Mouse (Mus musculus) embryonic facial prominence, embryonic 11.5 days (tissue): ENCODE results near the gene Atg4d. TPM values are rescaled to one million over a fixed set of nuclear protein-coding genes. Genes with fewer than 3 reads are reported as not detected.
"Not testable (repeated sequence)": the region's sequence is repeated elsewhere in the genome, so short reads cannot be mapped to it uniquely, and the experiment has no call there.

Source experiments
- ATAC-seq: fragments of 200-750 bp; cut with Nextera tagmentation; replicated peaks from 2 replicates; pipeline ENCODE4 v1.8.0; 2017; ENCODE audit warnings: low read depth; ENCODE audit not compliant: insufficient number of reproducible peaks, low FRiP score, low TSS enrichment
- DNase-seq: peaks from one replicate; pipeline ENCODE4 v3.0.0-alpha.2; 2015; ENCODE audit warnings: low spot score
- H3K27ac ChIP-seq: fragments of 300-500 bp; sonication (generic); replicated peaks from 2 replicates; pipeline ENCODE4 v1.5.1; 2014; ENCODE audit warnings: mild to moderate bottlenecking, low read depth, low read length, control low read depth
- H3K27me3 ChIP-seq: fragments of 300-500 bp; sonication (generic); 2 replicates; pipeline ENCODE4 v1.6.1; 2014; ENCODE audit warnings: mild to moderate bottlenecking, low read length, moderate library complexity, mixed read lengths; ENCODE audit not compliant: control insufficient read depth, insufficient read depth
- H3K36me3 ChIP-seq: fragments of 300-500 bp; sonication (generic); replicated peaks from 2 replicates; pipeline ENCODE4 v1.6.1; 2014; ENCODE audit warnings: low read depth, mild to moderate bottlenecking, low read length, moderate library complexity, mixed read lengths; ENCODE audit not compliant: control insufficient read depth, insufficient read depth
- H3K4me1 ChIP-seq: fragments of 300-500 bp; sonication (generic); 2 replicates; pipeline ENCODE4 v1.6.1; 2014; ENCODE audit warnings: low read length, mixed read lengths; ENCODE audit not compliant: control insufficient read depth, insufficient read depth
- H3K4me2 ChIP-seq: fragments of 300-500 bp; sonication (generic); 2 replicates; pipeline ENCODE4 v1.6.1; 2014; ENCODE audit warnings: low read depth, mild to moderate bottlenecking, control low read depth, low read length, moderate library complexity
- H3K4me3 ChIP-seq: fragments of 300-500 bp; sonication (generic); 2 replicates; pipeline ENCODE4 v1.5.1; 2014; ENCODE audit warnings: low read depth, low read length, control low read depth
- H3K9ac ChIP-seq: fragments of 300-500 bp; sonication (generic); replicated peaks from 2 replicates; pipeline ENCODE4 v1.6.1; 2014; ENCODE audit warnings: mild to moderate bottlenecking, control low read depth, low read length
- H3K9me3 ChIP-seq: fragments of 300-500 bp; sonication (generic); replicated peaks from 2 replicates; pipeline ENCODE4 v1.6.1; 2016; ENCODE audit warnings: mild to moderate bottlenecking, low read length, inconsistent platforms, mixed read lengths; ENCODE audit not compliant: control insufficient read depth
- WGBS: fragments of 180-500 bp; shearing (Covaris S2); extraction: QIAGEN DNeasy Blood & Tissue Kit; methylation state at CpG from one replicate; pipeline ENCODE4 v1.1.7; 2014; 5-methylcytosine and 5-hydroxymethylcytosine counted together
- polyA plus RNA-seq: library from polyadenylated mRNA; unstranded; fragments of >200 nt; fragmentation: Nextera tagmentation; extraction: Ambion mirVana; gene quantifications from 2 replicates; pipeline ENCODE4 v1.2.1, GENCODE M21; 2014

Atg4d gene
- polyA plus RNA-seq, 1 experiment from 2014 or later = 28.5 TPM

DNA sequence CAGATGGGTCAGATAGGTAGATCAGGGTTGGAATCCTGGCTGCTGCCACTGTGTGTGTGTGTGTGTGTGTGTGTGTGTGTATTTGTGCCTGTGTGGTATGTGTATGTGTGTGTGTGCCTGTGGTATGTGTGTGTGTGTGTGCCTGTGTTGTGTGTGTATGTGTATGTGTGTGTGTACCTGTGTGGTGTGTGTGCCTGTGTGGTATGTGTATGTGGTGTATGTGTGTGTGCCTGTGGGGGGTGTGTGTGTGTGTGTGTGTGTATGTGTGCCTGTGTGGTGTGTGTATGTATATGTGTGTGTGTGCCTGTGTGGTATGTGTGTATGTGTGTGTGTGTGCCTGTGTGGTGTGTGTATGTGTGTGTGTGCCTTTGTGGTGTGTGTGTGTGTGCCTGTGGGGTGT is 10.4 kb upstream of the Atg4d start:
- Histone ChIP-seq H3K4me2 (no peak overlapping the region), H3K9me3 (no peaks in the 10 kb centered on the region), H3K4me3 (no peak overlapping the region), H3K9ac (no peak overlapping the region), H3K27ac (no peak overlapping the region), H3K36me3 (no peaks in the 10 kb centered on the region), H3K27me3 (peaks cover 10% of the 10 kb centered on the region), H3K4me1 (no peaks in the 10 kb centered on the region)
- ATAC-seq = no peak
- DNase-seq = no peak

DNA sequence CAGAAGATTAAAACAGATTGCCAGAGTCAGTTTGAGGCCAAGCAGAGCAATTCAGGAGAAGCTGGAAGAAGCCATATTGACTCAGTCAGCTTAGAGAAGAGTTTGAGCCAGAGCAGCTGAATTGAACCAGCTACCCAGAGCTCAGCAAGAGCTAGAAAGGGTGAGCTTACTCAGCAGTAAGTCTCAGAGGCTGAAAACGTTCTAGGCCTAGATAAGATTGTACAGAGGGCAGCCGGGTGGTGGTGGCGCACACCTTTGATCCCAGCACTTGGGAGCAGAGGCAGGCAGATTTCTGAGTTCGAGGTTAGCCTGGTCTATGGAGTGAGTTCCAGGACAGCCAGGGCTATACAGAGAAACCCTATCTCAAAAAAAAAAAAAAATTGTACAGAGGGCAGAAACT is 8.7 kb upstream of the Atg4d start:
- DNase-seq, H3K9me3 ChIP-seq, H3K27me3 ChIP-seq, H3K4me1 ChIP-seq, ATAC-seq, H3K4me3 ChIP-seq, H3K27ac ChIP-seq, H3K36me3 ChIP-seq, H3K4me2 ChIP-seq, H3K9ac ChIP-seq: not testable (repeated sequence)
- 76% methylated on average over 4 of the region's 4 CpGs for WGBS

DNA sequence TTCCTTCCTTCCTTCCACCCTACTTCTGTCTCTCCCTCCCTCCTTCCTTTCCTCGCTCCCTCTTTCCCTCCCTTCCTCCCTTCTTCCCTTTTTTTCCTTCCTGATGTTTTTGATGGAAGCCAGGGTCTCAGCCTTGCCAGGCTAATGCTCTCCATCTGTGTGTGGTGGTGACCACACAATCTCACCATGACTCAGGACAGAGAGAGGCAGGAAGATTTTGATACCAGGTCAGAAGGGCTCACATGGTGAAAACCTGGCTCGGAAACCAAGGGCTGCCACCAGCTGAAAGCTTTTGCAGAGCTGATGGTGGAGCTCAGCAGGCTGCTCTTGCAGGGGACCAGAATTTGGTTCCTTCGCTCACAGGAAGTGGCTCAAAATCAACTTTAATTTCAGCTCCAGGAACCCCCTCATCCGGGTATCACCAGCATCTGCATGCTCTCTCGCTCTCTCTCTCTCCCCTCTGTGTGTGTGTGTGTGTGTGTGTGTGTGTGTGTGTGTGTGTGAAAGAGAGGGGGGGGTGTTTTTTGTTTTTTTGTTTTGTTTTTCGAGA is 4.5 kb upstream of the Atg4d start:
- Histone ChIP-seq H3K27ac (no peak overlapping the region), H3K4me2 (no peak overlapping the region), H3K27me3 (no peaks in the 10 kb centered on the region), H3K4me3 (no peak overlapping the region), H3K9me3 (no peaks in the 10 kb centered on the region), H3K9ac (no peak overlapping the region), H3K36me3 (no peaks in the 10 kb centered on the region), H3K4me1 (no peaks in the 10 kb centered on the region; the same call in 1 of the 2 replicates)
- 69% methylated on average over 6 of the region's 6 CpGs for WGBS
- DNase-seq (no peak), ATAC-seq (no peak)

DNA sequence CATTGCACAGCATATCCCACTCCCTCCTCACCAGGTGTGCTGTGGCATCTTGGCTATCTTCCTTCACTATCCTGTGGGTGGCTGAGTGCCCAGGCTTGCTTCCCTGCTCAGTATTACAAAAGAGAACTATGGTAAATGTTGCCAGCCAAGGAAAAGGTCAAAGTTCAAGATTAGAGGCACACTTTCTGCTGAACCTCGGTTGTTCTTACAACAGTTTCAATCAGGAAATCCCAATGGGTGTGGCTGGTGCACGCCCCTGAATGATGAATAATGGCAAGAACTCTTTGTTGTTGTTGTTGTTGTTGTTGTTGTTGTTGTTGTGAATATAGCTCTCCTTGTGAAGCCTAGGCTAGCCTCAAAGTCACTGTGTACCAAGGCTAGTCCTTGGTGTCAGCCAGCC is 3.3 kb upstream of the Atg4d start:
- no peak overlapping the region for H3K4me3 ChIP-seq
- WGBS = 61% methylated on average over 2 of the region's 2 CpGs
- no peaks in the 10 kb centered on the region; the same call in 1 of the 2 replicates for H3K4me1 ChIP-seq
- H3K27me3 ChIP-seq = no peaks in the 10 kb centered on the region
- no peaks in the 10 kb centered on the region for H3K36me3 ChIP-seq
- H3K9ac ChIP-seq = no peak overlapping the region
- no peak overlapping the region for H3K27ac ChIP-seq
- H3K9me3 ChIP-seq = no peaks in the 10 kb centered on the region
- no peak for ATAC-seq
- DNase-seq = no peak
- H3K4me2 ChIP-seq = no peak overlapping the region

DNA sequence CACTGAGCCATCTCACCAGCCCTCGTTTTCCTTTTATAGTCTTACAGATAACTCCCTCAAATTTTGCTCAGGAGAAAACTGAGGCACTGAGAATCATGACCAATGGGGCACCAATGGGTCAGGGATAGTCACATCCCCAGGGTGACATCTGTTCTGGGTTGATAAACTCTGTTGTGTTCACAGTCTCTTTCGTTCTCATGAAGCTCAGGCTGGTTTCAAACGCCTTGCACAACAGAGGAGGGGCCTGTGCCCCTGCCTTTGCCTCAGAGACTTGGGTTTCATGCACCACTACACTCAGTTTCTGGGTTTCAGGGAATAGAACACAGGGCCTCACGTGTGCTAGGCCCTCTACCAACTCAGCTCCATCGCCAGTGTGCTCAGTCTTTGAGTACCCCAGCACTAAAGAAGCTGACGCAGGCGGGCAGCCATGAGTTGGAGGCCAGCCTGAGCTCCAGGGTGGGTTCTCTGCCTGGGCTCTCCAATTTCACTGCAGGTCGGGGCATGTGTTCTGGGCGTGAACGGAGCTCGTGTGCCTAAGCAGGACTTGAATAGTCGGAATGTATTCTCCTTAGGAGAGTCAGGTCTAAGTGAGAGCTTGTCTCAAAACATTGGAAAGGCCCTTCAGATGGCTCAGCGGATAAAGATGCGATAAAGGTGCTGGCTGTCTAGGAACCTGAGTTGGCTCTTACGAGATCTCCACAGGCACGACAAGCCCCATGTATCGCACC is 657 bp upstream of the Atg4d start:
- WGBS = 17% methylated on average over 17 of the region's 17 CpGs
- peak; percentile 8; the same call in 1 of the 2 replicates for ATAC-seq
- Histone ChIP-seq H3K9ac (peak overlapping the region; percentile 50), H3K4me2 (peak overlapping the region; percentile 49), H3K4me1 (no peaks in the 10 kb centered on the region; the same call in 1 of the 2 replicates), H3K36me3 (peaks cover 3% of the 10 kb centered on the region; the same call in 1 of the 2 replicates), H3K27me3 (no peaks in the 10 kb centered on the region), H3K27ac (peak overlapping the region; percentile 60), H3K9me3 (no peaks in the 10 kb centered on the region), H3K4me3 (peak overlapping the region; percentile 91)
- DNase-seq = peak; percentile 61

DNA sequence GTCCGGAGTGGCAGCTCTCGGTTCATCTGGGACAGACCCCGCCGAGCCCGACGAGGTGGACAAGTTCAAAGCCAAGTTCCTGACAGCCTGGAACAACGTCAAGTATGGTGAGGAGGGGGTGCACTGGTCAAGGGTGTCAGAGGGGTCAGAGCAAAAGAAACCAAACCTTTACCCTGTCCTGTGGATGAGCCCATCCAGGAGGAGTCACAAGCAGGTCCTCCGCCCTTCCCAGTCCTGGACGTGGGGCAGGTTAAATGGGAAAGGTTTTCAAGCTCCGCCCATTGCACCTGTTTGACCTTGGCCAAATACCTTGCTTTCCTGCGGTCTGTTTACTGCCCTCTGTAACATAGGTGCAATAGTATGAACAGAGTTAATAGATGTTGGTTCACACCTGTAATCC is 518 bp downstream of the Atg4d start:
- peak overlapping the region; percentile 83 for H3K4me2 ChIP-seq
- no peaks in the 10 kb centered on the region for H3K9me3 ChIP-seq
- H3K4me1 ChIP-seq = no peaks in the 10 kb centered on the region; the same call in 1 of the 2 replicates
- H3K27me3 ChIP-seq = no peaks in the 10 kb centered on the region
- H3K36me3 ChIP-seq = peaks cover 6% of the 10 kb centered on the region
- ATAC-seq (0 out of 2 replicates have a peak, but pooled peaks have one; percentile 11), DNase-seq (no peak)
- H3K9ac ChIP-seq = peak overlapping the region; percentile 92
- no peak overlapping the region for H3K27ac ChIP-seq
- 6% methylated on average over 11 of the region's 11 CpGs for WGBS
- H3K4me3 ChIP-seq = peak overlapping the region; percentile 91

DNA sequence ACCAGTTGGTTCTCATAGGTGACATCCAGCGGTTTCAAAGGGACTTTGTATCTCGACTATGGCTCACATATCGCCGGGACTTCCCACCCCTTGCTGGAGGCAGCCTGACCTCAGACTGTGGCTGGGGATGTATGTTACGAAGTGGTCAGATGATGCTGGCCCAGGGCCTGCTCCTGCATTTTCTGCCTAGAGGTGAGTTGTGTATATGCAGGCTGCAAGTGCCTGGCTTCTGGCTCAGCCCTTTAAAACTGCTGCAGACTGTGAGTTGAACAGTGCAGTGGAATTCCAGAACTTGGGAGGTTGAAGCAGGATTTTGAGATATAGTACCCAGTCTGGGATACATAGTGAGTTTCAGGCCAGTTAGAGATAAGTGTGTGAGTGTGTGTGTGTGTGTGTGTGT is 1.8 kb downstream of the Atg4d start:
- no peak for DNase-seq
- Histone ChIP-seq H3K4me2 (no peak overlapping the region; the same call in 1 of the 2 replicates), H3K27ac (no peak overlapping the region), H3K27me3 (no peaks in the 10 kb centered on the region), H3K9me3 (no peaks in the 10 kb centered on the region), H3K9ac (no peak overlapping the region), H3K4me1 (no peaks in the 10 kb centered on the region; the same call in 1 of the 2 replicates), H3K36me3 (peaks cover 6% of the 10 kb centered on the region), H3K4me3 (no peak overlapping the region)
- ATAC-seq = no peak
- 87% methylated on average over 5 of the region's 5 CpGs for WGBS

DNA sequence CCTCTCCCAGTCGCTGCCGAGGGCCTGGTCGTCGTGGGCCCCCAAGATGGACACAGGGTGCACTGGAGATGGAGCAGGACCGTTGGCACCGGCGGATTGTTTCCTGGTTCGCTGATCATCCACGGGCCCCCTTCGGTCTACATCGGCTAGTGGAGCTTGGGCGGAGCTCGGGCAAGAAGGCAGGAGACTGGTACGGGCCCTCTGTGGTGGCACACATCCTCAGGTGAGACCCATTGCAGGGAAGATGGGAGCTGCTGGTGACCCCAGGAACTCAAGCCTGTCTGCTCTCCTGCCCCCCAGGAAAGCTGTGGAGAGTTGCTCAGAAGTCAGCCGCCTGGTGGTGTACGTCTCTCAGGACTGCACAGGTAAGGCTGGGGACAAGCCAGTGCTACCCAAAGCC is 3.2 kb downstream of the Atg4d start:
- Histone ChIP-seq H3K4me1 (no peaks in the 10 kb centered on the region; the same call in 1 of the 2 replicates), H3K36me3 (peaks cover 11% of the 10 kb centered on the region), H3K4me2 (no peak overlapping the region), H3K9ac (no peak overlapping the region), H3K4me3 (no peak overlapping the region), H3K27me3 (no peaks in the 10 kb centered on the region), H3K27ac (no peak overlapping the region), H3K9me3 (no peaks in the 10 kb centered on the region)
- ATAC-seq = no peak
- DNase-seq = no peak
- WGBS = 97% methylated on average over 16 of the region's 16 CpGs
